Mouse (Mus musculus) cortical plate, adult 2 months (tissue): Measurements from ENCODE around the gene Eif2b4.

Experiments
- CTCF ChIP-seq: fragments of 200-500 bp; IDR thresholded peaks from 2 replicates; pipeline ENCODE4 v1.5.1; 2011; ENCODE audit warnings: mild to moderate bottlenecking, control low read depth, low read length; ENCODE audit not compliant: insufficient read depth; ENCODE audit errors: extremely low read depth
- POLR2A ChIP-seq: fragments of 200-500 bp; IDR thresholded peaks from 2 replicates; pipeline ENCODE4 v1.6.1; 2011; ENCODE audit warnings: mild to moderate bottlenecking, low read length, control low read depth; ENCODE audit not compliant: insufficient read depth; ENCODE audit errors: extremely low read depth

- no peak for TF ChIP-seq CTCF
- TF ChIP-seq POLR2A = peak; percentile 96
These were observed 27.4 kb upstream of the Eif2b4 start, which contains the start of gene Ppm1g for GRCm38 (mm10) chr5:31220448-31221303.
